Comparison of ENCODE assay signal across 11 mouse cellular contexts in genomic region chr13:58556018-58556417, GRCm38 (mm10). TPM values are rescaled to one million over a fixed set of nuclear protein-coding genes. Genes with fewer than 3 reads are reported as not detected.
DNase-seq lines count a peak whose midpoint lies in the region; TF ChIP-seq lines count a peak whose summit lies in the region.
"Had no signal": no experiment of that assay in that cellular context is flagged by ENCODE, and none has a peak within 500 bp of the region (broad histone marks: within the 10 kb centered on the region; RNA-seq: fewer than 3 reads in every experiment).

No protein-coding gene starts in this region.

- H3K27ac ChIP-seq in layer of hippocampus, adult 2 months, result no peak overlapping the region
- H3K27ac ChIP-seq: limb, embryonic 15.5 days had no signal

- TF ChIP-seq CTCF in layer of hippocampus, adult 2 months (conservative IDR thresholded peaks at IDR 0.05), result peak; percentile 76
- peak; percentile 45; the same call in 1 of the 2 replicates for TF ChIP-seq CTCF in brain, embryonic 14.5 days (IDR thresholded peaks at IDR 0.05; ENCODE audit: borderline replicate concordance, extremely low read depth, insufficient read depth, insufficient read length)

- no peak overlapping the region for H3K4me3 ChIP-seq in layer of hippocampus, adult 2 months
- H3K4me3 ChIP-seq: limb, embryonic 15.5 days; myocyte had no signal

- no peak for TF ChIP-seq POLR2A in brain, embryonic 14.5 days (IDR thresholded peaks at IDR 0.05; ENCODE audit: borderline replicate concordance, extremely low read depth, insufficient read depth, insufficient read length, poor library complexity, severe bottlenecking)

- DNase-seq in adrenal gland, postnatal 14 days, result peak; percentile 24
- DNase-seq in adrenal gland, adult 18-20 months (ENCODE audit: low spot score in 2 of 2), result no peak
- no peak for DNase-seq in layer of hippocampus, adult 2 months (ENCODE audit: low spot score in 2 of 2)
- DNase-seq in layer of hippocampus, adult 18-20 months (ENCODE audit: low spot score in 2 of 2), result no peak
- peak; percentile 32 for DNase-seq in 416B (ENCODE audit: low read depth)
- no peak for DNase-seq in brain, embryonic 14.5 days (ENCODE audit: low read depth)
- no peak for DNase-seq in ovary, postnatal 10 days (ENCODE audit: low spot score)
- no peak for DNase-seq in cerebellum, adult 11-12 months

RNA-seq across cellular contexts. Expression of gene Slc28a3, which starts 54.7 kb away (rescaled TPM):
- not detected in 2 replicates for total RNA-seq in adrenal gland, postnatal 14 days (2021)
- not detected for total RNA-seq in adrenal gland, adult 18-20 months (2021)
- total RNA-seq in layer of hippocampus, adult 2 months (2021), result under 1 TPM in 1 of 2 experiments, not detected in 1; 0.10 TPM
- under 1 TPM; 0.13 to 0.20 TPM for total RNA-seq in layer of hippocampus, adult 18-20 months (2021)
- 0.03 and 0.15 TPM in 2 replicates for polyA plus RNA-seq in brain, embryonic 14.5 days (2012; rRNA removed)
- total RNA-seq: heart, adult 8-10 months had no signal
- polyA plus RNA-seq: myocyte had no signal

Comparison
In these comparisons a context has a peak if more than half of its experiments do, and no peak if none do; other contexts are left out.
1. DNase-seq: peak in adrenal gland, postnatal 14 days (single experiment) and 416B (single experiment); none in adrenal gland, adult 18-20 months (0 of 2), layer of hippocampus, adult 2 months (0 of 2), layer of hippocampus, adult 18-20 months (0 of 2), brain, embryonic 14.5 days (single experiment), ovary, postnatal 10 days (single experiment) and cerebellum, adult 11-12 months (single experiment).